Mouse (Mus musculus): Measurements from ENCODE around the gene Slc19a2. TPM values are rescaled to one million over a fixed set of nuclear protein-coding genes. Genes with fewer than 3 reads are reported as not detected.

Gene Slc19a2
- polyA plus RNA-seq, 2 experiments = 9.7 to 10.0 TPM

GRCm38 (mm10) chr1:164307124-164307751 lies 58.4 kb downstream of the Slc19a2 start, which contains the start of gene Blzf1:
TSS of gene Blzf1 (minus strand) at chr1:164307489.
- peak; percentile 100 for DNase-seq (ENCODE audit: low spot score)
- peaks cover 8% of the 10 kb centered on the region; the same call in 1 of the 2 replicates for H3K4me1 ChIP-seq (ENCODE audit: control insufficient read depth, insufficient read depth, low read length)
- peak within 1 kb of the TSS; percentile 72 for H3K9ac ChIP-seq (ENCODE audit: low read depth, low read length, severe bottlenecking)
- TF ChIP-seq POLR2A (IDR thresholded peaks at IDR 0.05; ENCODE audit: borderline replicate concordance, extremely low read depth, insufficient read depth, insufficient read length) = no peak
- no peaks in the 10 kb centered on the region for H3K9me3 ChIP-seq (ENCODE audit: control insufficient read depth, low read length)
- H3K27me3 ChIP-seq (ENCODE audit: control insufficient read depth, insufficient read depth, low read length) = no peaks in the 10 kb centered on the region
- peak within 1 kb of the TSS; percentile 67 for H3K27ac ChIP-seq (replicated peaks; ENCODE audit: low read depth, low read length)
- H3K4me3 ChIP-seq (replicated peaks; ENCODE audit: low read length) = peak within 1 kb of the TSS; percentile 80
- H3K36me3 ChIP-seq (ENCODE audit: control insufficient read depth, insufficient read depth, low read length) = peaks cover 3% of the 10 kb centered on the region
- ATAC-seq (ENCODE audit: low FRiP score, low read depth) = peak; percentile 100
- H3K4me2 ChIP-seq (replicated peaks; ENCODE audit: low read depth, low read length, severe bottlenecking) = peak within 1 kb of the TSS; percentile 78
- WGBS = under 1% methylated on average over 35 of the region's 35 CpGs

DNA sequence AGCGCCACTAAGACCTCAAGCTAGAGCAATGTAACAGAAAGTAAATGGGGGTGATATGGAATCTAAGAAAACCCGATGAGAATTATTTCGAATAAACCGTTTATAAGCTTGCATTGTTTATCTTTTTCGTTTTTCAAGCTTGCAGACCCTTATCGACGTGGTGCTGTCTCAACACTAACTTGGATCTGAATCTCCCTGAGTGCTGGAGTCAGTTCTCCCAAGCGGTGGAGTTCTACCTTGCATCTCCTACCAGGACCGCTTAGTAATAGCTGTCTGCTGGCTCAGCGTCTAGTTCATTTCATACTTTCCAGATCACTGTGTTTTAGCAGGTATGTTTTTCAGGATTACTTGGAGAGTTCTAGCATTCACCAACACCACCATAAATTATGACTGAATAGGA lies 59.1 kb downstream of the Slc19a2 start:
- ATAC-seq (ENCODE audit: low FRiP score, low read depth) (no peak), DNase-seq (ENCODE audit: low spot score) (no peak)
- no peak for TF ChIP-seq POLR2A (IDR thresholded peaks at IDR 0.05; ENCODE audit: borderline replicate concordance, extremely low read depth, insufficient read depth, insufficient read length)

GRCm38 (mm10) chr1:164314085-164314484 lies 65.2 kb downstream of the Slc19a2 start:
- no peaks in the 10 kb centered on the region for H3K9me3 ChIP-seq (ENCODE audit: control insufficient read depth, low read length)
- H3K9ac ChIP-seq (ENCODE audit: low read depth, low read length, severe bottlenecking) = no peak overlapping the region
- H3K27ac ChIP-seq (replicated peaks; ENCODE audit: low read depth, low read length) = no peak overlapping the region
- 88% methylated on average over 5 of the region's 5 CpGs for WGBS
- H3K4me2 ChIP-seq (replicated peaks; ENCODE audit: low read depth, low read length, severe bottlenecking) = no peak overlapping the region
- no peak overlapping the region for H3K4me3 ChIP-seq (replicated peaks; ENCODE audit: low read length)
- no peaks in the 10 kb centered on the region for H3K27me3 ChIP-seq (ENCODE audit: control insufficient read depth, insufficient read depth, low read length)
- ATAC-seq (ENCODE audit: low FRiP score, low read depth) (no peak), DNase-seq (ENCODE audit: low spot score) (no peak)
- no peaks in the 10 kb centered on the region for H3K4me1 ChIP-seq (ENCODE audit: control insufficient read depth, insufficient read depth, low read length)
- TF ChIP-seq POLR2A (IDR thresholded peaks at IDR 0.05; ENCODE audit: borderline replicate concordance, extremely low read depth, insufficient read depth, insufficient read length) = no peak
- peaks cover 10% of the 10 kb centered on the region for H3K36me3 ChIP-seq (ENCODE audit: control insufficient read depth, insufficient read depth, low read length)

More for the DNA sequence above, 59.1 kb downstream of the Slc19a2 start:
- WGBS = 13% methylated on average over 10 of the region's 10 CpGs
- Histone ChIP-seq H3K4me3 (replicated peaks; ENCODE audit: low read length) (peak overlapping the region; percentile 80), H3K27ac (replicated peaks; ENCODE audit: low read depth, low read length) (peak overlapping the region; percentile 67), H3K36me3 (ENCODE audit: control insufficient read depth, insufficient read depth, low read length) (no peaks in the 10 kb centered on the region; the same call in 1 of the 2 replicates), H3K27me3 (ENCODE audit: control insufficient read depth, insufficient read depth, low read length) (no peaks in the 10 kb centered on the region), H3K4me1 (ENCODE audit: control insufficient read depth, insufficient read depth, low read length) (peaks cover 8% of the 10 kb centered on the region; the same call in 1 of the 2 replicates), H3K9ac (ENCODE audit: low read depth, low read length, severe bottlenecking) (peak overlapping the region; percentile 60), H3K4me2 (replicated peaks; ENCODE audit: low read depth, low read length, severe bottlenecking) (peak overlapping the region; percentile 78), H3K9me3 (ENCODE audit: control insufficient read depth, low read length) (no peaks in the 10 kb centered on the region)

Other genes starting within 250 kb of the Slc19a2 start
- gene Sele, start 200.8 kb upstream of the Slc19a2 start, polyA plus RNA-seq (2012; rRNA removed) = 0.12 and 0.14 TPM in 2 replicates
- 0.15 TPM in 1 of 2 replicates, not detected in the other for gene Sele, start 200.8 kb upstream of the Slc19a2 start, polyA plus RNA-seq (2014; fragmentation: Nextera tagmentation; extraction: Ambion mirVana)
- gene Sell, start 187.1 kb upstream of the Slc19a2 start, polyA plus RNA-seq (2012; rRNA removed) = 0.09 and 0.22 TPM in 2 replicates
- 0.21 and 0.62 TPM in 2 replicates for gene Sell, start 187.1 kb upstream of the Slc19a2 start, polyA plus RNA-seq (2014; fragmentation: Nextera tagmentation; extraction: Ambion mirVana)
- 0.15 and 0.24 TPM in 2 replicates for gene Selp, start 133.8 kb upstream of the Slc19a2 start, polyA plus RNA-seq (2012; rRNA removed)
- 0.14 TPM in 1 of 2 replicates, not detected in the other for gene Selp, start 133.8 kb upstream of the Slc19a2 start, polyA plus RNA-seq (2014; fragmentation: Nextera tagmentation; extraction: Ambion mirVana)
- 0.39 and 0.40 TPM in 2 replicates for gene F5, start 97.2 kb upstream of the Slc19a2 start, polyA plus RNA-seq (2012; rRNA removed)
- 0.29 and 0.34 TPM in 2 replicates for gene F5, start 97.2 kb upstream of the Slc19a2 start, polyA plus RNA-seq (2014; fragmentation: Nextera tagmentation; extraction: Ambion mirVana)
- 2.0 and 4.1 TPM in 2 replicates for gene Ccdc181, start 26.5 kb downstream of the Slc19a2 start, polyA plus RNA-seq (2012; rRNA removed)
- 5.9 and 7.3 TPM in 2 replicates for gene Ccdc181, start 26.5 kb downstream of the Slc19a2 start, polyA plus RNA-seq (2014; fragmentation: Nextera tagmentation; extraction: Ambion mirVana)
- gene Nme7, start 55.1 kb downstream of the Slc19a2 start, polyA plus RNA-seq (2012; rRNA removed) = 18.0 and 22.1 TPM in 2 replicates
- 31.2 and 34.4 TPM in 2 replicates for gene Nme7, start 55.1 kb downstream of the Slc19a2 start, polyA plus RNA-seq (2014; fragmentation: Nextera tagmentation; extraction: Ambion mirVana)
- gene Blzf1, start 58.4 kb downstream of the Slc19a2 start, polyA plus RNA-seq (2012; rRNA removed) = 14.1 and 18.1 TPM in 2 replicates
- gene Blzf1, start 58.4 kb downstream of the Slc19a2 start, polyA plus RNA-seq (2014; fragmentation: Nextera tagmentation; extraction: Ambion mirVana) = 30.0 and 31.6 TPM in 2 replicates
- 11.0 and 12.7 TPM in 2 replicates for gene Atp1b1, start 209.3 kb downstream of the Slc19a2 start, polyA plus RNA-seq (2012; rRNA removed)
- 11.2 and 11.3 TPM in 2 replicates for gene Atp1b1, start 209.3 kb downstream of the Slc19a2 start, polyA plus RNA-seq (2014; fragmentation: Nextera tagmentation; extraction: Ambion mirVana)

Measured in limb, embryonic 14.5 days (tissue).